Mouse (Mus musculus): Measurements from ENCODE around the gene Ino80e.
"Not testable (repeated sequence)": the region's sequence is repeated elsewhere in the genome, so short reads cannot be mapped to it uniquely, and the experiment has no call there.

- not testable (repeated sequence) for TF ChIP-seq CTCF (IDR thresholded peaks at IDR 0.05; ENCODE audit: low read depth, low read length); EP300 (IDR thresholded peaks at IDR 0.05; ENCODE audit: insufficient read depth, low read depth, low read length); POLR2A (IDR thresholded peaks at IDR 0.05; ENCODE audit: insufficient read depth, low read length)
Observed at GRCm38 (mm10) chr7:126899781-126900180, 37.6 kb upstream of the Ino80e start.

All from ES-Bruce4 (cell line).